Mouse (Mus musculus) spleen, postnatal 36 days (tissue): ENCODE data around the gene Rxfp2.

Experiments
- DNase-seq, 2 experiments: peaks; one replicate each; pipeline ENCODE4 v3.0.0; 2022; ENCODE audit warnings: low spot score in 2 of 2, mixed read lengths in 1 of 2

Rxfp2 gene

DNA sequence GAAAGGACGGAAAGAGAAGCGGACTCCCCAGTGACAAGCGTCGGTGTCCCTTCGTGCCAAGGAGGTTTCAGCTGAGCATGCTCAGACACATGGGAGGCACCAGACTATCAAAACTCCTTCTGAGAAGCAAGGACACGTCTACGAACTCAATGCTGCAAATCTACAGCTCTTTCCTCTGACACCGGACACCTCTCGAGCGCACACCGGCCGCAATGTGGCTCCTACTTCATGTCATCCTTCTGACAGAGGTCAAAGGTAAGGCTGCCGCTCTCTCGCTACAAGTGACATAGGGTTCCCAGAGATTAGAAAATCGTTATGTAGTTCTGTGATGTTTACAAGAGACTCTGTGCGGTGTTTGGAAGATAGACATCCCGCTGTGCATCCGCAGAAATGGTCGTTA, at the start of gene Rxfp2:
Gene Rxfp2, plus strand, starts transcription at position 20 of the 400 bp plus-strand sequence.
- no peak for DNase-seq

GRCm38 (mm10) chr5:149970261-149970660, 48.2 kb upstream of the Rxfp2 start:
- DNase-seq: no peak

- no peak for DNase-seq
These were observed 41.4 kb upstream of the Rxfp2 start for GRCm38 (mm10) chr5:149977027-149977426.

GRCm38 (mm10) chr5:149983621-149984020, 34.9 kb upstream of the Rxfp2 start:
- DNase-seq: no peak

- DNase-seq: no peak
These were observed 23.9 kb upstream of the Rxfp2 start for GRCm38 (mm10) chr5:149994578-149994977.

DNA sequence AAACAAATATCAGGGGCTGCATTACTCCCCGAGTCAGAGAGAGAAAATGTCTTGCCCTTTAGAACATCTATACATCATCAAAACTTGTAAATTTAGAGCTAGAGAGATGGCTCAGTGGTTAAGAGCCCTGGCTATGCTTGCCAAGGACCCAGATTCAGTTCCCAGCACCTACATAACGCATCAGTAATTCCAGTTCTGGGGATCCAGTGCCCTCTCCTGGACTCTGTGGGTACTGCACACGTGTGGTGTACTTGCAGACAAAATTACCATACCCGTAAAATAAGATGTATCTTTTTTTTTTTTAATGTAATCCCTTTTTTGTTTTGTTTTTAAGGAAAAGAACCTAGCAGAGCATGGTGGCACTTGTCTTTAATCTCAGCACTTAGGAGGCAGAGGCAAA, 21.9 kb upstream of the Rxfp2 start:
- no peak for DNase-seq

- DNase-seq: no peak
These were observed 21.0 kb upstream of the Rxfp2 start for GRCm38 (mm10) chr5:149997321-149998034.

DNA sequence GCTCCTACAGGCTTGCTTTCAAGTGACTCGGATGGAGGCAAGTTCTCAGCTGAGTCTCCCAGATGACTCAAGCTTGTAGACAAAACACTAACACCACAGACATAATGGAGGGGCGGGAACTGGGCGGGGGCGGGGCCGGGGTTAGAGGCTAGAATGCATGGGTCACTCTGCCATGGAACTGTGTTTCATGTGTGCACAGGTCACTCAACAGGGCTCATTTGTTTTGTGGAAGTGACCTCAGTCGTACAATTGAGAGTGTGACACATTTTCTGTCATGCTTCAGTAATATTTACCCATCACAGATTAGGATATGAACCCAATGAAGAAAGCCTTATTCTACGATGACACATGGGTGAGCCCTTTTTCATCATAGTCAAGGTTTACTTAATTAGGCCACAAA, 20.2 kb upstream of the Rxfp2 start:
- no peak for DNase-seq

DNA sequence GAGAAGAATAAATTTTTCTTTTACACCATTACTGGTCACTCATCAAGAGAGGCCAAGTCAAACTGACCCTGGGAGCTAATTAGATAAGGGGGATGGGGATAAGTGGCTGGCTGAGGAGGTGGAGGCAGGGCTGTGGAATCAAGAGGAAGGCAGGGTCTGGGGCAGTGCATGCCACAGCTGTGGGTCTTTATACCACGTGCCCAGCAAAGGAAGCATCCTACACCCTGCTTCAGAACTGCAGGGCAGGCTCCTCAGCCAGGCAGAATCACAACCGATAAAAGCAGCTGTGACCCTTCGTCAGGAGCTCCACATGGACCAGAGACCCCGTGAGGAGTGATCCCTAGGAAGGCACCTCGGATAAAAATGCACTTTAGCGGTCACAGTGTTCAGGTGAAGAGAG, 13.1 kb upstream of the Rxfp2 start:
- no peak for DNase-seq

DNA sequence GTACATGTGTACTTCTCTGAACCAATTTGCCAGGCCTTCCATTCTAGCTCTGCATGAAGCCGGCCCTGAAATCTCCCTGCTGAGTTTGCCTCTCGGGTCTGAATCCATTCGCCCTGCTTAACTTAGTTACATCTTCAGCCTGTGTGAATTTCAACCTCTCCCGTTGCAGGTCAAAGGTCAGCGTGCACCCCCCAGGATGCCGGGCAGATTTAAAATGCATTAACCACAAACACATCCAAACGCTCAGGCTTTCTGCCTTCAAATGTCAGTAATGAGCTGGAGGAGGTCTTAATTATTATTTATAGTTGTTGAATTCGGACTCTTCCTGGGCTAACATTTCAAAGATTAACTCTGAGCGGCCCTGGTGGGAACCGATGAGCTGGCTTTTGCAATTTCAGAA, 1.6 kb upstream of the Rxfp2 start:
- no peak for DNase-seq

DNA sequence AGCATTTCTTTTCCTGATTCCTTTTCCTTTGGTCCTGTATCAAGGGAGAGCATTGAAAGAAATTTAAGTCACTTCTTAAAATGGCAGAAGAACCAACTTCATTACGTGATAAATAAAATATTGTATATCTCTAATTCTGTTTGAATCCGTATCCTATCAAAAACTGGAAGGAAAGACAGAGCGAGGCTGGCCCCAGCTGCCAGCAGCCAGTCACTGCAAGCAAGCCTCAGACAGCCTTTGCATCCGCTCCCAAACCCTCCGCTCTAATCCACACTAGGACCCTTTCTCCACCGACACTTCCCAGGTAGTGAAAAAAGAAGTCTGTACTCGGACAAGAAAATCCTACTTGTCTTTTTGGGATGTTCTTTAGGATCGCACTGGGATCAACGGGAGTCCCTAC, 803 bp upstream of the Rxfp2 start:
- no peak for DNase-seq

- DNase-seq: peak; percentile 11 to 14
These were observed 2.4 kb downstream of the Rxfp2 start for GRCm38 (mm10) chr5:150020851-150021250.

GRCm38 (mm10) chr5:150021805-150022204, 3.3 kb downstream of the Rxfp2 start:
- DNase-seq: no peak

GRCm38 (mm10) chr5:150022556-150022955, 4.1 kb downstream of the Rxfp2 start:
- DNase-seq: no peak

- no peak for DNase-seq
These were observed 5.0 kb downstream of the Rxfp2 start for GRCm38 (mm10) chr5:150023476-150023875.

DNA sequence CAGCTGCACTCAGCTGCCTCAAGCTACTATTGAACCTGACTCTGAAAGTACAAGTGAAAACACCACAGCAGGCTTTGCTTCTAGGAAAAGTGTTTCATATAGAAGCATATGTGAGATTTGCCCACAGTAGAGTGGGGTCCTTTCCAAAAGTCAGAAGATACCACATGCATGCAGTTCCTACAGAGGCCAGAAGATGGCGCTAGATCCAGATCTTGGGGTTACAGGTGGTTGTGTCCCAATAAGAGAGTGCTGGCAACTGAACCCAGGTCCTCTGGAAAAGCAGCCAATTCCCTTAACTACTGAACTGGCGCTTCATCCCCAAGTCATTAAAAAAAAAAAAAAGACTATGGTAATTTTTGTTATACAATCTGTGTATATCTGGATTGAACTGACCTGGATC, 5.7 kb downstream of the Rxfp2 start:
- no peak for DNase-seq

DNA sequence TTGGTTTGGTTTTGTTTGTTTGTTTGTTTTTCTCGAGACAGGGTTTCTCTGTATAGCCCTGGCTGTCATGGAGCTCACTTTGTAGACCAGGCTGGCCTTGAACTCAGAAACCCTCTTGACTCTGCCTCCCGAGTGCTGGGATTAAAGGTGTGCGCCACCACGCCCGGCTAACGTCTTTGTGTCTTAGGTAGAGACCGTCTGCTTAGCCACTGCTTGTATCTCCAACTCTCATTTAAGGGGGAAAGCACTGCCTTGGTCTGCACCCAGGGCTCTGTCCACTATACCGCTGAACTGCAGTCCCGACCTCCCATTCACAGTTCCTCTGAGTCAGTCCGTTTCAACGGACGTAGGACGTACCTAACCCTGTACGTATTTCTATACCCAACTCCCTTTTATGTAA, 6.4 kb downstream of the Rxfp2 start:
- no peak for DNase-seq

DNA sequence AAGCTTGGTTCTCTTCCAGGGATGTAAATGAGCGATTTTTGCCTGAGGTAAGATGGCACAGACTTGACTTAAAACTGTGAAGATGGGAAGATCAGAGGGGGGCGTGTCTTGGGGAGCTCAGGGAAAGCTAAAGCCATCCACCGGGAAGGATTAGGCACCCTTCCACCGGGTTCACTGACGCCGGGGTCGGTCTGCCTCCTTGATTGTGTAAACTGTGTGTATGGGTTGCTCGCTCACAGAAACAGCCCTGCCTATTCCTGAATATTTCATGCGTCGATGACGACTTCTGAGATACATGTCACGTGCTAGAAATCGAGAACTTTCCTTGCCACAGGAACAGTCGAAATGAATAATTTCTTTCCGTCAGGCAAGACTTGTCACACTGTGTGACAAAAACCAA, 6.9 kb downstream of the Rxfp2 start:
- no peak for DNase-seq

- DNase-seq: no peak
These were observed 8.1 kb downstream of the Rxfp2 start for GRCm38 (mm10) chr5:150026509-150027087.

DNA sequence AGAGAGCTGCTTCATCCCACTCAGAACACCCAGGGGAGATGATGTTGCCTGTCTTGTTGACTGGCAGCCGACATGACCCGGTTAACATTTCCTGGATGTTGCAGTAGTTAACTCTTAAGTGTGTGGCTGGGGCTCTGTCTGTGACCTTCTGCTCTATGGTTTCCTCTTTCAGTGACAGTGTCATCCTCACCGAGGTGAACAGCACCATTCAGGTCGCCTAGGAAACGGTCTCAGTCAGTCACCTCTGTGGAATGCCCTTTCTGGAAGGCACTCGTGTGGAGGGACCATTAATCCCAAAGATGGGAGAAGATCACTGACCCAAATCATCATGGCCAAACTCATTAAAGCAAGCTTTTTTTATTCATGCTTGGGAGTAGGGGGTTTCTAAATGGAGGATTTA, 12.7 kb downstream of the Rxfp2 start:
- DNase-seq: no peak

DNA sequence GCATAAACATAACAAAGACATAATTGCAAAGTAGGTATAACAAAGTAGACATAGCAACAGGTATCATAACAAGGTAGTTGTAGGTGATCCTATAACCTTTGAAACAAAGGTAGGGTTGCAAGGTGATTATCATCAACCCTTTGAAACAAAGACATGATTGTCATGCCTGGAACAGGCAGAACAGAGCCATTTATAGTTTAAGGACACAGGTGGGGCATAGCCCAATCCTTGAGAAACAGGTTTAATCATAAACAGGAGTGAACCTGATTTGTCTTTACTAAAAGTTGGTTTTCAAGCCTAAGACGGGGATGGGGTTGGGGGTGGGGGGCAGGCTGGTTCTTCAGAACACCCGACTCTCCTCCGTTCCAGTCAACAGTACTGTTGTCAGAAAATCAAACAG, 13.2 kb downstream of the Rxfp2 start:
- no peak for DNase-seq

DNA sequence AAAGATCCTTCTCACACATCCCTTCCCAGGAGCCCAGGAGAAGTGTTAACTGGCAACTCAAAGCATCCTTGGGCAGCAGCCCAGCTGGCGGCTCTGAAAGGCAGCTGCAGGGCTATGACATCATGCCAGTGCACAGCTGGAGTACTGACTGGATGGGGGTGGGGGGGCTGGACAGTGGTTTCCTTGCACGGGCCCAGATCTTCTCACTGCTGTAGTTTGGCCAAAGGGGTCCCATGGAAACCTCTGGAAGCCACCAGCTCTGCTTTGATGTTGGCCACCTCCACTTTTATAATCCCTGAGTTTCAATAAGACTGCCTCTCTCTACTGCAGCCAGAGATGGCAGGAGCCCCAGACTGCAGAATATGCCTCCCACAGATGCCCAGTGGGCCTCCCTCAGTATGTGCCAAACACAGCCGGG, 13.6 kb downstream of the Rxfp2 start:
- no peak for DNase-seq

GRCm38 (mm10) chr5:150036286-150036685, 17.8 kb downstream of the Rxfp2 start:
- no peak for DNase-seq

- DNase-seq: no peak
These were observed 18.4 kb downstream of the Rxfp2 start for GRCm38 (mm10) chr5:150036918-150037317.
